Mouse (Mus musculus): ENCODE results near the gene Cxcr5. TPM values are rescaled to one million over a fixed set of nuclear protein-coding genes. Genes with fewer than 3 reads are reported as not detected.
A peak's percentile ranks its signal among the peaks of the same experiment; 100 is the strongest.

Gene Cxcr5
- polyA plus RNA-seq, 1 experiment from 2014 or later, result not detected

DNA sequence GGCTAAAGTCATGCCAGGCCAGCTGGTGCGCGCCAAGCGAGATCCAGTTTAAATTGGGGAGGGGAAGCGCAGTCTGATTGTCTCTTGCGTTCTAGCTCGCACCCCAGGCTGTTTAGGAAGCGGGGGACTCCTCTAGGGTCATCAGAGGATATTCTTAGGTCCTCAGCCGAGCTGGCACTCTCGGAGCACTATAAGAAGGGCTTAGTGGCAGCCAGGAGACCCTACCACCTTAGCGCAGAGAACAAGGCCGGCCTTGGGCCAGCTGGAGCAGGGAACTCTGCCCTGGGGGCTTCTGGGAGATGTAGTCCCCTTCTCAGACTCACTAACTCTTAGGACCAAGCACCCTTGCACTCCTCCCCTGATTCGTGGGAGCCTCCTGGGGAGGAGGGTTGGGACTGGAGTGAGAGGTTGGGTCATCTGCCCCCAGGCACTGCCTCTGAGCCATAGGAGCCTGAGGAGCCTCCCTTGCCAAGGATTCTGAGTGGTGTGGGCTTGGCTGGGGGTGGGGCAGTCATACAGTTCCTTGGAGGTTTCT is 78.1 kb downstream of the Cxcr5 start:
- peaks cover 87% of the 10 kb centered on the region for H3K4me1 ChIP-seq
- H3K27me3 ChIP-seq (ENCODE audit: low read depth, poor library complexity, severe bottlenecking), result 0 out of 2 replicates have a peak, but pooled peaks cover 10% of the 10 kb centered on the region
- H3K27ac ChIP-seq (replicated peaks), result peak overlapping the region; percentile 96
- H3K9me3 ChIP-seq (replicated peaks), result no peaks in the 10 kb centered on the region
- peak; percentile 79 for DNase-seq (ENCODE audit: low spot score)
- under 1% methylated on average over 12 of the region's 12 CpGs for WGBS
- peak overlapping the region; percentile 96 for H3K4me3 ChIP-seq
- no peaks in the 10 kb centered on the region for H3K36me3 ChIP-seq

DNA sequence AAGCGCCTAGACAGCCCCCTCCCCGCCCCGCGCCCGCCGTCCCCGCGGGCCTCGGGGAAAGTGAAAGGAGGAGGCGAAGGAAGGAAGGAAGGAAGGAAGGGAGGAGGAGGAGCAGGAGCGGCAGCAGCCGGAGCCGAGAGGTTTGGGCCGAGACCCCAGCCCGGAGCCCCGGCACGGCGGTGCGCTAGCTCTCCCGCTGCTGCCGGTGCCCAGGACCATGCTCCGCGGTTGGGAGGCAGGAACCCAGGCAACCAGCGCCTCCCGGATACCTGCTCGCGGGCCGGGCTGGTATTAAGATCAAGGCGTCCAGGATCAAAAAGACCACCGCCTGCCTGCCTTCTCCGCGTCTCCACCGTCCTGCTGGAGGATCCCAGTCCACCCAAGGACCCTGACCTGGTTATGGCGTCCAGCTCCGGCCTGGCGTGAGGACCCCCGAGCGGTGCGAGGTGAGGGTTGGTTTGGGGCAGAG is 78.6 kb downstream of the Cxcr5 start:
- 0% methylated on average over 38 of the region's 39 CpGs for WGBS

DNA sequence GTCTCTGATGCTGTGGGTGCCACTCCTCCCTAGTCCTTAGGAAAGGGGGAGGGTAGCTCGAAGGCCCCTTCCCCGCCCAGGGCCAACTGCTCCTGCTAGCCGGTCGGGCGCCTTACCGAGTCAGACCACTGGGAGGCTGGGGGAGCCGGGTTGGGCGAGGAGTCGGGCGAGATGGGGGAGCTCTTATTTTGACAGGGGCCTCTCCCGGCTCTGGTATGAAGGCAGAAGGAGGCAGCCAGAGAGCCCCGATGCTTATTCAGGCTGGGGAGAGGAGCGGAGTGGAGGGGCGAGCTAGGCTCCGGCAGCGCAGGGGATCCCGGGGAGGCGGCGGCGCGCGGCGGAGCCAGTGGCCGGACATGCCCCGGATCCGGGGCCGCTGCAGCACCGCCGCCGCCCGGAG is 79.1 kb downstream of the Cxcr5 start, which contains the start of gene Bcl9l:
Gene Bcl9l, plus strand, starts transcription at position 274 of the 400 bp plus-strand sequence.
- WGBS, result under 1% methylated on average over 31 of the region's 31 CpGs
- DNase-seq (ENCODE audit: low spot score), result peak; percentile 98
- H3K27ac ChIP-seq (replicated peaks), result peak within 1 kb of the TSS; percentile 96

More for the DNA sequence above, 78.6 kb downstream of the Cxcr5 start:
- 0 out of 2 replicates have a peak, but pooled peaks cover 10% of the 10 kb centered on the region for H3K27me3 ChIP-seq (ENCODE audit: low read depth, poor library complexity, severe bottlenecking)
- no peak for DNase-seq (ENCODE audit: low spot score)
- H3K4me1 ChIP-seq, result peaks cover 87% of the 10 kb centered on the region
- H3K36me3 ChIP-seq, result no peaks in the 10 kb centered on the region
- peak overlapping the region; percentile 96 for H3K4me3 ChIP-seq
- no peaks in the 10 kb centered on the region for H3K9me3 ChIP-seq (replicated peaks)
- peak overlapping the region; percentile 96 for H3K27ac ChIP-seq (replicated peaks)

DNA sequence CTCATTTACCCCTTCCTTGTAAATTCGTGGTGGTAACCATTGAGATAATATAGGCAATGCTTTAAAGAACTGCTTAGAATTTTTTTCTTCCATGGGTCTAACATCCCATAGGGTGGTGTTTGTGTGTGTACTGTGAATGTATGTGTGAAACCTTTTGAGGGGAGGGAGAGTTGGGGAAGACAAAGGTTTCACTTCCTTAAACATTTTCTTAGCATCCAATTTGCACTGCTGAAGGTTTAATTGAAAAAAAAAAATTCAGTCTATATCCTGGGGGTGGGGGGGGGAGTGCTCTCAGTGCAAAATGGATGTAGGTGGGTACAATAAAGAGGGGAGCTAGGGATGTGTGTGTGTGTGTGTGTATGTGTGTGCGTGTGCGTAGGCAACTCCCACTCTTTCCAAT is 79.6 kb downstream of the Cxcr5 start:
- H3K9me3 ChIP-seq (replicated peaks), result no peaks in the 10 kb centered on the region
- peaks cover 15% of the 10 kb centered on the region for H3K27me3 ChIP-seq (ENCODE audit: low read depth, poor library complexity, severe bottlenecking)
- no peaks in the 10 kb centered on the region for H3K36me3 ChIP-seq
- WGBS, result 8% methylated on average over 3 of the region's 3 CpGs
- H3K27ac ChIP-seq (replicated peaks), result peak overlapping the region; percentile 96
- H3K4me3 ChIP-seq, result peak overlapping the region; percentile 96
- no peak for DNase-seq (ENCODE audit: low spot score)
- peaks cover 87% of the 10 kb centered on the region for H3K4me1 ChIP-seq

More for the DNA sequence above, 79.1 kb downstream of the Cxcr5 start, which contains the start of gene Bcl9l:
- Histone ChIP-seq H3K9me3 (replicated peaks) (no peaks in the 10 kb centered on the region), H3K36me3 (no peaks in the 10 kb centered on the region), H3K4me3 (peak within 1 kb of the TSS; percentile 96), H3K27me3 (ENCODE audit: low read depth, poor library complexity, severe bottlenecking) (0 out of 2 replicates have a peak, but pooled peaks cover 10% of the 10 kb centered on the region), H3K4me1 (peaks cover 87% of the 10 kb centered on the region)

DNA sequence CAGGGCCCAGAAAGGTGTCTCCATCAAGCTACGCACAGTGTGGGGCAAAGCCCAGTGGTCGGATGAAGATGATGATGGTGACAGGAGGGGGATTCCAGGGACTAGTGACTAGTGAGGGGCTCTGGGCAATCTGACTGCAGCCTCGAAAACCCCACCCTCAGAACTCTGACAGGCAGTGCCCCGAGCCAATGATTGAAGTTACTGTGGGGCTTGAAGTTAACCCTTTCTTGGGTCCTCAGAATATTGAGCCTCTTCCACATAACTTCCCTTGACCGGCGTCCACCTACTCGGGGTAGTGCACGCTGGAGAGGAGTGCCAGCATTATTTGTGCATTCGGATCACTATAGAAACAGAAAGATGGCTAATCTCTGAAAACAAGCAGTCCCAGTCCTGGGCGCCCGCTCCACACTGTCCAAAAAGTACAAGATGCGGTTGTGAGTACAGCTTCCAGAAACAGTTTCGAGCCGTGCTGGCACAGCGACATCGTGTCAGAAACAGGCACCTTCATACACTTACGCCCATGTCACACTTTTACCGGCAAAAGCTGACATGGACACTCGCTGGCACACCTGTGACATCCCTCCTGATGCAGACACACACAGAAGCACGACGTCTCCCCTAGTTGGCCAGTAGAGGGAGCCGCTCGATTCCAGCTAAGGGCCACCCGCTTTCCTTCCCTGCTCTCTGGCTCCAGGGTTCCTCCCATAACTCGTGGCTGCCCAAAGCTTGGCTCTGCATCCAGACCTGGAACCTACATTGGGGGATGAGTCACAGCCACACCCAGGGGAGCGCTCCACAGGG is 81.8 kb downstream of the Cxcr5 start:
- Histone ChIP-seq H3K27ac (replicated peaks) (peak overlapping the region; percentile 95), H3K9me3 (replicated peaks) (0 out of 2 replicates have a peak, but pooled peaks cover 3% of the 10 kb centered on the region), H3K27me3 (ENCODE audit: low read depth, poor library complexity, severe bottlenecking) (peaks cover 23% of the 10 kb centered on the region), H3K4me3 (peak overlapping the region; percentile 81), H3K36me3 (no peaks in the 10 kb centered on the region), H3K4me1 (peaks cover 64% of the 10 kb centered on the region)
- WGBS, result under 1% methylated on average over 26 of the region's 26 CpGs
- peak; percentile 82 for DNase-seq (ENCODE audit: low spot score)

DNA sequence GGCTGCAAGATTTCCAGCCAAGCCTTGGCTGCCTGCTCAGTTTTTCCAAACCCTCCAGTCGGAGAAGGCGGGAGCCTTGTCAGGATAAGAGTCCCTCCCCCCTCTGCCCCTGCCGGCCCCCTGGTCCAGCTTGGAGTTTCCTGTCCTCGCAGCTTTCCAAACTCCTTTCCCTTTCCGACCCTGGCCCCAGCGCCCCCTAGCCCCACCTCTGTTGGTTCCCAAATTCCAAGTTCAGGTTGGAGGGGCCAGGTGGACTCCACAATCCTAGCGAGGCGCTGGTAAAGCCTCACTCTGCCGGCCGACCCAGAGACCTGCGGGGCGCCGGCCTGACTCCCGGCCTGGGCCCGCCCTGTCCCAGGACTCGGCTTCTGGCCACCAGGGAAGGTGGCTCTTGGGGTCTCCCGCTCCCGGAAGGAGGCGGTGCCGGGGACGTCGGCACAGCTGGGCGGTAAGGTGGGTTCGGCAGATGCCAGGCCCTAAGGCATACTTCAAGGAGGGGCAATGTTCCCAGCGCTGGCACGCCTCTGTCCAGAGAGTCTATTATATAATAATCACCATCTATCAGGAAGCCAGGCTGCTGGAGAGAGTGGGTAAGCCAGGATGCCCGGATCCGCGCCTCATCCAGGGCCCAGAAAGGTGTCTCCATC is 82.6 kb downstream of the Cxcr5 start:
- under 1% methylated on average over 29 of the region's 29 CpGs for WGBS
- no peaks in the 10 kb centered on the region for H3K36me3 ChIP-seq
- peak; percentile 96 for DNase-seq (ENCODE audit: low spot score)
- H3K4me3 ChIP-seq, result peak overlapping the region; percentile 81
- H3K4me1 ChIP-seq, result peaks cover 56% of the 10 kb centered on the region
- H3K27me3 ChIP-seq (ENCODE audit: low read depth, poor library complexity, severe bottlenecking), result peaks cover 23% of the 10 kb centered on the region
- H3K9me3 ChIP-seq (replicated peaks), result 0 out of 2 replicates have a peak, but pooled peaks cover 3% of the 10 kb centered on the region
- H3K27ac ChIP-seq (replicated peaks), result peak overlapping the region; percentile 95

DNA sequence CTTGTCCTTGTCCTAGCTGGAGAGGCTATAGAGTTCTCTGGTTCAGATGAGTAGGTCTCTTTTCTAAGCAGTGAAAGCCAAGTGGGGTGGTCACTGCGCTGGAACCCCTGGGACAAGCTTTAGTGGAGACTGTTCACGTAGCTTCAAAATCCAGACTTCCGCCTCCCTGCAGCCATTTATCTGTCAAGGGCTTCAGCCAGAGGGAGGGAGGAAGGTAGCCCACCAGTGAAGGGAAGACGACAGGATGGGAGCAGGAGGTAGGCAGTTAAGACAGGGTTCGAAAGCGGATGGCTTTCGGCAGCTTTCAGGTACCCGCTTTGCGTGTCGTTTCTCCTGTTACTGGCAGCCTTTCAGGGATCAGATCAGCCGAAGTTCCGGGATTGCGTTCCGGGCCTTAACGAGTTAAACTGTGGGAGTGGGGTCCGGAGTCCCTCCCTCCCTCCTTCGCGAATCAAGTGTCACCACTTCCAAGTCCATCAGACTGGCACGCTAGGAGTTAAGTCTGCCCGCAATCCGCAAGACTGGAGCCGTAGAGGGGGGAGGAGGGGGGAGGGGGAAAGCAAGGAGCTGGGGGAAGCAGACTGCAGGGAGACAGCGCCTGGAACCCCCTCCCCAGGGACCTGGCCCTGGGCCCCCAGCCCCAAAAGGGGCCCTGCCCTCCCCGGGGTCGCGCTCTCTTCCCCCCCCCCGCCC is 83.3 kb downstream of the Cxcr5 start:
- peak; percentile 93 for DNase-seq (ENCODE audit: low spot score)
- H3K36me3 ChIP-seq, result no peaks in the 10 kb centered on the region
- 0 out of 2 replicates have a peak, but pooled peaks cover 3% of the 10 kb centered on the region for H3K9me3 ChIP-seq (replicated peaks)
- peak overlapping the region; percentile 95 for H3K27ac ChIP-seq (replicated peaks)
- H3K4me3 ChIP-seq, result peak overlapping the region; percentile 81
- under 1% methylated on average over 20 of the region's 27 CpGs for whole genome bisulfite sequencing
- H3K4me1 ChIP-seq, result peaks cover 49% of the 10 kb centered on the region
- H3K27me3 ChIP-seq (ENCODE audit: low read depth, poor library complexity, severe bottlenecking), result peaks cover 23% of the 10 kb centered on the region

DNA sequence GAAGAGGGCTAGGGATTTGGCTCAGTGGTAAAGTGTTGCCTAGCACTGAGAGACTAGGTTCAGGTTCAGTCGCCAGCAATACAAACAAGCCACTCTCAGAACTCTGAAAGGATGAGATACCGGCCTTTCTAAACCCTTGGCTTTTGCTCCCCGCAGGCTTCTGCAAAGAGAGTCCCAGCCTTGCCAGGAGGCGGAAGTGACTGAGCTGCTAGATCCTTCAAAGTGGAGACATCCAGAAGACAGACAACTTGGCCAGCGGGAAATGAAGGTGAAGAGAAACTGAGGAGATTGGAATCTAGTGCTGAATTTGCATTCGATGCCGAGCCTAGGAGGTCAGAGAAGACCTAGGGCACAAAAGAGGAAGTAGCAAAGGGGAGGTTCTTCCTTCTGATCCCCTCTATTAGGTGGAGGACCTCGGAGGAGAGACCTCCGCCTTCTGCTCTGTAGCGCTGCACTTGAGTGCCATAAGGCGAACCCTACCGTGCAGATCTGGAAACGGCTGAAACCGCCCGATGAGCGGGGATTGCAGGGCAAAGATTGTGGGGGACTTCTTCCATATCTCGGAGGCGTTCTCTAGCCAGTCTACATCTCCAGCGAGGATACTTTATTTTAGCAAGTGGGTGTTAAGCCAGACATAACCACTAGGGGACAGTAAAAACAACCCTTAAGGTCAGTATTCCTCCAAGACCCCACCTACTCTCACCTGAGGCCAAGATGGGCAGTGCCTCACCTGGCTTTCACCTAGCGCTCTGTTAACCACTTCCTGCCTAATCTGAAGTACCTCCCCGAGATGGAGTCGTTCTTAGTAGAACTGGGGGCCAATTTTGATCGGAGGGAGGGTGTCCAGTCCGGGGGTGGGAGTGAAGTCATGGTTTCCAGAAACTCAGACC is 84.1 kb downstream of the Cxcr5 start:
- H3K9me3 ChIP-seq (replicated peaks), result 0 out of 2 replicates have a peak, but pooled peaks cover 3% of the 10 kb centered on the region
- H3K36me3 ChIP-seq, result no peaks in the 10 kb centered on the region
- 4% methylated on average over 24 of the region's 24 CpGs for WGBS
- peak overlapping the region; percentile 81 for H3K4me3 ChIP-seq
- H3K27ac ChIP-seq (replicated peaks), result peak overlapping the region; percentile 95
- DNase-seq (ENCODE audit: low spot score), result peak; percentile 48
- H3K4me1 ChIP-seq, result peaks cover 43% of the 10 kb centered on the region
- peaks cover 23% of the 10 kb centered on the region for H3K27me3 ChIP-seq (ENCODE audit: low read depth, poor library complexity, severe bottlenecking)

DNA sequence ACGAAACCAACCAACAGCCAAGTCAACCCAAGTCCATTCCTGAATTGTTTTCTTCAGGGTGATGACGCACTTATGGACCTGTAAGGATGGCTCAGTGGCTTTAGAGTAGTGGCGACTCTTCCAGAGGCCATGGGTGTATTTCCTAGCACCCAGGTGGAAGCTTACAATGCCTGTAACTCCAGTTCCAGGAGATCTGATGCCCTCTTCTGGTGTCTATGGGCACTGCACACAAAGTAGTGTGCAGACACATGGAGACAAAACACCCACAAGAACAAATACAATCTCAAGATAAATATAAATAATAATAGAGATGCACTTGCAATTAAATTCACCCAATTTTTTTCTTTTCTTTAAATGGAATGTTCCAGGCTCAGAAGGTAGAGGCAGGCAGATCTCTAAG is 85.7 kb downstream of the Cxcr5 start:
- peaks cover 32% of the 10 kb centered on the region for H3K4me1 ChIP-seq
- H3K36me3 ChIP-seq, result no peaks in the 10 kb centered on the region
- no peak for DNase-seq (ENCODE audit: low spot score)
- WGBS, result 94% methylated on average over 3 of the region's 3 CpGs
- 0 out of 2 replicates have a peak, but pooled peaks cover 3% of the 10 kb centered on the region for H3K9me3 ChIP-seq (replicated peaks)
- H3K27ac ChIP-seq (replicated peaks), result no peak overlapping the region
- H3K4me3 ChIP-seq, result no peak overlapping the region
- H3K27me3 ChIP-seq (ENCODE audit: low read depth, poor library complexity, severe bottlenecking), result peaks cover 15% of the 10 kb centered on the region

DNA sequence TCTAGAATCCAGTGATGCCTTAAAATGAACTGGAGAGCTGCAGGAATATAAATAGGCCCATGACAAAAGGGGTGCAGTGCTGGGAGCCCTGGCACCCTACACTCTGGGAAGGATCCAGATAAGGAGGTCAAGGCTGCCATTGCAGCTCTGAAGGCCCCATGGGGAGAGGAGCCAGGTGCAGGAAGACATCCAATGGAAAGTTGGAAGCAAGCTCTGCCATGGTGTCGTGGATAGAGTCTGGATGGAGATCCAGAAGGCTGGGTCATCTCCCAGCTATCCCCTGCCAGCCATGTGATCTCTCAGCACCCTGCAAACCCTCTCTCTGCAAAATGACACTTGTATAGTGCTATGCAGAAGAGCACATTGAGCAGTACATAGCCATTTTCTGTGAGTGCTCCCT is 87.3 kb downstream of the Cxcr5 start:
- Histone ChIP-seq H3K4me3 (no peak overlapping the region), H3K27ac (replicated peaks) (no peak overlapping the region), H3K36me3 (no peaks in the 10 kb centered on the region), H3K9me3 (replicated peaks) (0 out of 2 replicates have a peak, but pooled peaks cover 3% of the 10 kb centered on the region), H3K27me3 (ENCODE audit: low read depth, poor library complexity, severe bottlenecking) (peaks cover 13% of the 10 kb centered on the region), H3K4me1 (peaks cover 20% of the 10 kb centered on the region)
- no peak for DNase-seq (ENCODE audit: low spot score)
- WGBS, result 65% methylated on average over 1 of the region's 1 CpGs

DNA sequence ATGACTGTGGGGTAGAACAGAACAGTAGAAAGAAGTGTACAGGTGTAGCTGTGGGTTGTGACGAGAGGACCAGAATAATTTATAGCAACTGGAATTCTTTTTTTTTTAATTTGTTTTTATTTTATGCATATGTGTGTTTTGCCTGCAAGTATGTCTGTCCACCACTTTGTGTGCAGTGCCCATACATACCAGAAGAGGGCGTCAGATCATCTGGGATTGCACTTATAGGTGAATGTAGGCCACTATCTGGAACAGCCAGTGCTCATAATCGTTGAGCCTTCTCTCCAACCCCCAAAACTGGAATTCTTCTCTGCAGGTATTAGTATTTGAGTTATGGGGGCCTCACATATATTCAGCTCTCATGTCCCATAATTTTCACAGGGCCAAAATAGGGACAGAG is 88.5 kb downstream of the Cxcr5 start:
- Histone ChIP-seq H3K4me1 (peaks cover 21% of the 10 kb centered on the region), H3K4me3 (no peak overlapping the region), H3K9me3 (replicated peaks) (0 out of 2 replicates have a peak, but pooled peaks cover 3% of the 10 kb centered on the region), H3K27ac (replicated peaks) (no peak overlapping the region), H3K36me3 (no peaks in the 10 kb centered on the region), H3K27me3 (ENCODE audit: low read depth, poor library complexity, severe bottlenecking) (peaks cover 13% of the 10 kb centered on the region)
- 75% methylated on average over 3 of the region's 3 CpGs for WGBS
- DNase-seq (ENCODE audit: low spot score), result no peak
